Mouse (Mus musculus): ENCODE measurements at regions not wholly inside any gene's neighbourhood (a gene's known extent, or its start where the extent isn't known, plus 50 kb on each side); places are given as distances from the start of the nearest gene placed in this dataset.

DNA sequence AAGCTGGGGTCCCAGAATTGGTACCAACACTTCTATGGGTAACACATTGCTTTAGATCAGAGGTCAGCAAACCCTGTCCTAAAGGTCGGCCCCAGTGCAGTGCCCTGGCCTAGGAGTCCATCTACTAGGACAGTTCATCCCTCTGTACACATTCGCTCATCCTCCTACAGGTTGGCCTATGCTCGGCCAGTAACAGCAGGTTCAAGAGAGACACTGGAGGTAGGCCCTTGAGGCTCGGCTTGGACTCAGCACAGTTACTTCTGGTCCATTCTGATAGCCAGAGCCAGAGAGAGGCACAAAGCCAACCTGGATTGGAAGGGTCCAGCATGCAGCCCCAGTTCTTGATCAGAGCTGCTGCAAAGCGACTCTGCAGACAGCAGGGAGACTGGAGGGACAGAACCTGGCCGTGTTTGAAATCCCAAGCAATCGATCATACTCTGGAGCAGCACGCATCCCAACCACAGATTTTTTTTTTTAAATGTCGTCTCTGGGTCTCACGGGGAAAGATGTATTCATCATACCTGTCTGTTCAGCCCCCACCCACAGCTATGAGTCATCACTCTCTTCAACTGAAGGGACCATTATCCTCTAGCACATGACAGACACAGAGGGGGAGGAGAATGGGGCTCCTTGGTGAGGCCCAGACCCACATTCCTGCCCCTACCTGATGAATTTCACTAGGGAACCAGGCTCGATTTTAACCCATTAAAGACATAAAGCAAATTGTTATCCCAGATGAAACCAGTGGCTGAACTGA, 112.4 kb upstream of the Mkln1 start:
- no peaks in the 10 kb centered on the region for H3K36me3 ChIP-seq
- H3K27me3 ChIP-seq (ENCODE audit: low read depth, poor library complexity, severe bottlenecking) = no peaks in the 10 kb centered on the region
- H3K9me3 ChIP-seq (replicated peaks) = no peaks in the 10 kb centered on the region
- no peak for DNase-seq (ENCODE audit: low spot score)
- no peak overlapping the region for H3K4me3 ChIP-seq
- no peak overlapping the region for H3K27ac ChIP-seq
- peaks cover 15% of the 10 kb centered on the region; the same call in 1 of the 2 replicates for H3K4me1 ChIP-seq
- 86% methylated on average over 11 of the region's 11 CpGs for WGBS

DNA sequence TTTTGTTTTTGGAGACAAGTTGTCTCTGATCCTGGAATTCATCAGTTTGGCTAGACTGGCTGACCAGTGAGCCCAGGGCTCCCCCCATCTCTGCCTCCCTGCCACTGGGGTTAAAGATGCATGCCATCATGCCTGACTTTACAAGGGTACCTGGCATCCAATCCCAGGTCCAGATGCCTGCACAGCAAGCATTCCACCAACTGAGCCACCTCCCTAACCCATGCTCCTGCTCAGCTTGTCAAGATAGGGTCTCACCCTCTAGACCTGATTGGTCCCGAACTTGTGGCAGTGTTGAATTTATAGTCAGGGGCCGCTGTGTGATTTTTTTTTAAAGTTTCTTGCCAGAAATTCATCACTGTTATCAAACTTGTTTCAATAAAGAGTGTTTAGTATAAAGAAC, 111.4 kb upstream of the Mkln1 start:
- Histone ChIP-seq H3K27ac (no peak overlapping the region), H3K9me3 (replicated peaks) (no peaks in the 10 kb centered on the region), H3K4me3 (no peak overlapping the region), H3K4me1 (peaks cover 15% of the 10 kb centered on the region; the same call in 1 of the 2 replicates), H3K36me3 (no peaks in the 10 kb centered on the region), H3K27me3 (ENCODE audit: low read depth, poor library complexity, severe bottlenecking) (no peaks in the 10 kb centered on the region)
- WGBS = 89% methylated on average over 2 of the region's 2 CpGs
- DNase-seq (ENCODE audit: low spot score) = no peak

DNA sequence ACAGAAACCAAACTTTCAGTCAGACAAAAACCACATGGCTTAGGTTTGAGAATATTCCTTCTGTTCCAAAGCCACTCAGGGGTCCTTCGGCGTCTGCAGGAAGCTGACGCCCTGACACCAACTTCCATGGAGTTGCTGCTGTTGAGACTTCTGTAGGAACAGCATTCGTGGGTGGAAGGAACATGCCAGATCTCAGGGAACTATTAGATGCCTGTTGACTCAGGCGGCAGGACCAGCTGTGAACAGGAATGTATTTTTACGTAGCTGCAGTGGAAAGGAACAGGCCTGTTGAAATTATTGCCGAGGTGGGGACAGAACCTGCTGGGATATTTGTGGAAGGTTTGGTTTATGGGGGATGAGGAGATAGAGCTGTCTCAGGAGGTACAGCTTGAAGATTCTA, 110.8 kb upstream of the Mkln1 start:
- no peak for DNase-seq (ENCODE audit: low spot score)
- peaks cover 15% of the 10 kb centered on the region; the same call in 1 of the 2 replicates for H3K4me1 ChIP-seq
- H3K36me3 ChIP-seq = no peaks in the 10 kb centered on the region
- no peaks in the 10 kb centered on the region for H3K9me3 ChIP-seq (replicated peaks)
- 65% methylated on average over 7 of the region's 7 CpGs for WGBS
- H3K27me3 ChIP-seq (ENCODE audit: low read depth, poor library complexity, severe bottlenecking) = no peaks in the 10 kb centered on the region
- H3K27ac ChIP-seq = no peak overlapping the region
- H3K4me3 ChIP-seq = no peak overlapping the region

- Histone ChIP-seq H3K4me3 (no peak overlapping the region), H3K4me1 (peaks cover 15% of the 10 kb centered on the region; the same call in 1 of the 2 replicates), H3K36me3 (no peaks in the 10 kb centered on the region), H3K27me3 (ENCODE audit: low read depth, poor library complexity, severe bottlenecking) (no peaks in the 10 kb centered on the region), H3K9me3 (replicated peaks) (no peaks in the 10 kb centered on the region), H3K27ac (no peak overlapping the region)
- DNase-seq (ENCODE audit: low spot score) = no peak
- 57% methylated on average over 14 of the region's 14 CpGs for WGBS
Observed at GRCm38 (mm10) chr6:31288421-31289233, 109.9 kb upstream of the Mkln1 start.

DNA sequence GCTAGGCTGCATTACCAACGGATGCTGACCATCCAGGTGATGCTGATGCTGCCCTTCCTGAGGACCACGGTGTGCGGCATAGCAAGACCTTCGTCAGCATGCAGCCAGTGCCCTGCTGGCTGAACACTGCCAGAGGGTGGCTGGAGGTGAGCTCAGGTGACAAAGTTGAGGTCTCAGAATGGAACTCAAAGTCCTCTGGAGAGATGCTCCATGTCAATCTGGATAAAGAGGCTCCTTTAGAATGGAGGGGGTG, 109.4 kb upstream of the Mkln1 start:
- no peaks in the 10 kb centered on the region for H3K36me3 ChIP-seq
- WGBS = 88% methylated on average over 4 of the region's 4 CpGs
- H3K4me1 ChIP-seq = peaks cover 12% of the 10 kb centered on the region; the same call in 1 of the 2 replicates
- DNase-seq (ENCODE audit: low spot score) = no peak
- no peaks in the 10 kb centered on the region for H3K27me3 ChIP-seq (ENCODE audit: low read depth, poor library complexity, severe bottlenecking)
- no peak overlapping the region for H3K4me3 ChIP-seq
- no peaks in the 10 kb centered on the region for H3K9me3 ChIP-seq (replicated peaks)
- no peak overlapping the region for H3K27ac ChIP-seq

GRCm38 (mm10) chr6:31292081-31292480, 106.5 kb upstream of the Mkln1 start:
- H3K9me3 ChIP-seq (replicated peaks) = no peaks in the 10 kb centered on the region
- 93% methylated on average over 7 of the region's 7 CpGs for WGBS
- no peak for DNase-seq (ENCODE audit: low spot score)
- no peaks in the 10 kb centered on the region for H3K27me3 ChIP-seq (ENCODE audit: low read depth, poor library complexity, severe bottlenecking)
- peaks cover 11% of the 10 kb centered on the region; the same call in 1 of the 2 replicates for H3K4me1 ChIP-seq
- no peak overlapping the region for H3K27ac ChIP-seq
- no peak overlapping the region for H3K4me3 ChIP-seq
- H3K36me3 ChIP-seq = no peaks in the 10 kb centered on the region

DNA sequence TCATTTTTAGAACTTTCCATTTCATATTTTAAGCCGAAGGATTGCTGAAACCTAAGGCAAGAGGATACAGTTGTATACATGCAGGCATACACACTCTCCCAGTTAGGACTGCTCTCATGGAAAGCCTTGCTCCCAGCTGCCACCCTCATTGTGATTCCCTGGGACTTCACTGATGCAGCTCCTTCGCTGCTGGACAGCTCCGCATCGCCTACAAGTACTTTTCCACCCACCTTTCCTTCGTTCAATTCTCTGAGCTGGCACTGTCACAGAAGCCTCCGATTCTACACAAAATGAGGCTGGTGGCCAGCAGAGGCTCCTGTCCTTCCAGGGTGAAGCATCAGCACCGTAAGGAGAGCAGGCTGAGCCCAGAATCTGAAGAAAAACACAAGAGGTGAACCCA, 105.5 kb upstream of the Mkln1 start:
- peaks cover 7% of the 10 kb centered on the region; the same call in 1 of the 2 replicates for H3K4me1 ChIP-seq
- DNase-seq (ENCODE audit: low spot score) = no peak
- H3K9me3 ChIP-seq (replicated peaks) = no peaks in the 10 kb centered on the region
- no peaks in the 10 kb centered on the region for H3K27me3 ChIP-seq (ENCODE audit: low read depth, poor library complexity, severe bottlenecking)
- no peak overlapping the region for H3K27ac ChIP-seq
- no peaks in the 10 kb centered on the region for H3K36me3 ChIP-seq
- H3K4me3 ChIP-seq = no peak overlapping the region
- 57% methylated on average over 7 of the region's 7 CpGs for WGBS

GRCm38 (mm10) chr6:31299395-31299794, 99.1 kb upstream of the Mkln1 start:
- H3K4me3 ChIP-seq = no peak overlapping the region
- H3K9me3 ChIP-seq (replicated peaks) = no peaks in the 10 kb centered on the region
- DNase-seq (ENCODE audit: low spot score) = no peak
- H3K27me3 ChIP-seq (ENCODE audit: low read depth, poor library complexity, severe bottlenecking) = no peaks in the 10 kb centered on the region
- no peaks in the 10 kb centered on the region for H3K4me1 ChIP-seq
- no peaks in the 10 kb centered on the region for H3K36me3 ChIP-seq
- WGBS = 94% methylated on average over 7 of the region's 7 CpGs
- H3K27ac ChIP-seq = no peak overlapping the region

GRCm38 (mm10) chr6:31305736-31306135, 92.8 kb upstream of the Mkln1 start:
- H3K4me3 ChIP-seq = no peak overlapping the region
- H3K9me3 ChIP-seq (replicated peaks) = no peaks in the 10 kb centered on the region
- no peaks in the 10 kb centered on the region for H3K36me3 ChIP-seq
- 60% methylated on average over 5 of the region's 5 CpGs for WGBS
- H3K27me3 ChIP-seq (ENCODE audit: low read depth, poor library complexity, severe bottlenecking) = no peaks in the 10 kb centered on the region
- H3K4me1 ChIP-seq = no peaks in the 10 kb centered on the region
- H3K27ac ChIP-seq = no peak overlapping the region
- no peak for DNase-seq (ENCODE audit: low spot score)

DNA sequence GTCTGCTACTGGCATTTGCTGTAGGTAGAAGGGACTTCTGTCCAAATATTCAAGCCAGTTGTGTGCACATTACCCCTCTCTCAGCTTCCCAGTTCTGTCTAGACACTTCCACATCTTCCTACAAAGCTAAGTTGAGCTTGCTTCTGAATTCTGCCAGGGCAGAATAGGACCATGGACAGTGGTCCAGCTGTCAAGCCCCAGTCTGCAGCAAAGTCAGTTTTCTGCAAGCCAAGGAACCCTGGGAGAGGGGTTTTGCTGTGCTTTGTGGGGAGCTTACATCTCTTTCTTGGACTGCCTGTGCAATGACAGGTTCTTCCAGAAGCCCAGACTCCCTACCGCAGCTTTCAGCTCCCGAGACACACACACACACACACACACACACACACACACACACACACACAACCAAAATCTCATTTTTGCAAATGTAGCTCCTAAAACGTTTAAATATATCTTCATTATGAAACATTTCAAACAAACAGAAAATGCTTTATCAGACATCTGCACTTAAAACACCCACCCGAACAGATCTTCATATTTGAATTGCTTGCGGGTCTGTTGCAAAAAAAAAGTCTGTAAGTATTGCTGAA, 91.4 kb upstream of the Mkln1 start:
- WGBS = 72% methylated on average over 5 of the region's 5 CpGs
- peak; percentile 40 for DNase-seq (ENCODE audit: low spot score)
- Histone ChIP-seq H3K4me1 (no peaks in the 10 kb centered on the region), H3K4me3 (no peak overlapping the region), H3K27me3 (ENCODE audit: low read depth, poor library complexity, severe bottlenecking) (no peaks in the 10 kb centered on the region), H3K27ac (no peak overlapping the region), H3K9me3 (replicated peaks) (no peaks in the 10 kb centered on the region), H3K36me3 (no peaks in the 10 kb centered on the region)

GRCm38 (mm10) chr6:31307899-31308298, 90.6 kb upstream of the Mkln1 start:
- Histone ChIP-seq H3K9me3 (replicated peaks) (no peaks in the 10 kb centered on the region), H3K4me1 (no peaks in the 10 kb centered on the region), H3K36me3 (no peaks in the 10 kb centered on the region), H3K4me3 (no peak overlapping the region), H3K27me3 (ENCODE audit: low read depth, poor library complexity, severe bottlenecking) (no peaks in the 10 kb centered on the region), H3K27ac (no peak overlapping the region)
- whole genome bisulfite sequencing = 36% methylated on average over 4 of the region's 4 CpGs
- DNase-seq (ENCODE audit: low spot score) = no peak

- no peak overlapping the region for H3K4me3 ChIP-seq
- H3K27ac ChIP-seq = no peak overlapping the region
- no peaks in the 10 kb centered on the region for H3K27me3 ChIP-seq (ENCODE audit: low read depth, poor library complexity, severe bottlenecking)
- no peaks in the 10 kb centered on the region for H3K4me1 ChIP-seq
- no peaks in the 10 kb centered on the region for H3K36me3 ChIP-seq
- no peaks in the 10 kb centered on the region for H3K9me3 ChIP-seq (replicated peaks)
- DNase-seq (ENCODE audit: low spot score) = no peak
- 85% methylated on average over 5 of the region's 5 CpGs for WGBS
Observed at GRCm38 (mm10) chr6:31310660-31311059, 87.9 kb upstream of the Mkln1 start.

GRCm38 (mm10) chr6:31313869-31314470, 84.6 kb upstream of the Mkln1 start:
- H3K9me3 ChIP-seq (replicated peaks) = no peaks in the 10 kb centered on the region
- 73% methylated on average over 5 of the region's 5 CpGs for WGBS
- no peak for DNase-seq (ENCODE audit: low spot score)
- H3K27me3 ChIP-seq (ENCODE audit: low read depth, poor library complexity, severe bottlenecking) = peaks cover 11% of the 10 kb centered on the region; the same call in 1 of the 2 replicates
- no peaks in the 10 kb centered on the region for H3K36me3 ChIP-seq
- no peak overlapping the region for H3K4me3 ChIP-seq
- no peak overlapping the region for H3K27ac ChIP-seq
- H3K4me1 ChIP-seq = peaks cover 16% of the 10 kb centered on the region

Measured in limb, embryonic 10.5 days (tissue).